Mouse (Mus musculus): ENCODE results near the gene Lrig1. TPM values are rescaled to one million over a fixed set of nuclear protein-coding genes. Genes with fewer than 3 reads are reported as not detected.

Lrig1 gene
- polyA plus RNA-seq, 1 experiment, result not detected

DNA sequence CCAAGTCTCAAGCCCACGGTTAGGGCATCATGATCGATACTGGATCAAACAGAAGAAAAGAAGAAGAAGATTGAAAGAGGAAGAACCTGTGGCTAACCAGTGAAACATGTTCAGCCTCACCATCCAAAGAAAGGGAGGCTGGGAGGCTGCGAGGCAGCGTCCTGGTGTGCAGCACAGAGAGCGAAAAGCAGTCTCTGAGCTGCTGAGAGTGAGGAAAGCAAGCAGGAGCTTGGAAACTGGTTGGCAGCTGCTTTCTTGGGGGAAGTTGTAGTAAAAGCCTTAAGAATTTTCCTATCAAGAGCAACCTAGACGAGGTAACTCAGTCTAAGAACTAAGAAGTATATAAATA is 17.7 kb downstream of the Lrig1 start:
- 47% methylated on average over 6 of the region's 6 CpGs for WGBS
- H3K27ac ChIP-seq (ENCODE audit: insufficient read depth, low read depth, low read length), result no peak overlapping the region

DNA sequence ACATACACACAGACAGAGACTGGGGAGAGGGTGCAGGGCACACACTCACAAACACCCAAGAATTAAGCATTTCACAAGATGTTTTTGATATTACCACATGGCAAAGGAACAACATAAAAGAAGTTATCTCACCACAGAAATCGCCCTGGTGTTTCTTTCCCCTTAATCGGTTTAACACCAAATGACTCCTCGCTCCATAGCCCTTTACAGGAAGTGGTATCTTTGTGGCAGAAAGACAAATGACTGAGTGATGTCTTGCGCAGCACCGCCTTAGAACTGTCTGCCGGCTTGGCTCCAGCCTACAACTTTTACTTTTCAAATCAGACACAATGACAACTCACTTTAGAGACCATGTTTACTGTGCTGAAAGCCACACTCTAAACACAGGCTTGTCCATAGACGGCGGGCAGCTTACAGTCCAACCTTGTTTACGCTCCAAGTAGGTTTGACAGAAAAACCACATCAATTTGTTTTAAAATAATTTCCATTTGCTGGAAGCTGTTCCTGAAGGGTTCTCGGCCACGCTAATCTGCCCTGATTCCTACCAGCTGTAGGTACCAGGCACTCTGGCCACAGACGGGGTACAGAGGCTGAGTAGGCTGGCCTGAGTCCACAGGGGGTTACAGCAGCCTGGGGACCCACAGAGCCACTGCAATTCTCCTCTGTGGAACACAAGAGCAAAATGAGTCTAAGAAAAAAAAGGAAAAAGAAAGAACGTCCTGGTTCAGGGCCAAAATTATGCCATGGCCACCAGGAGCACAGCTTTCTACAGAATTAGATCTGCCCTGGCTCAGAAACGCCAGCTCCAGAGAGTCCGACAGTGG is 18.3 kb downstream of the Lrig1 start:
- peak overlapping the region; percentile 15; the same call in 1 of the 2 replicates for H3K27ac ChIP-seq (ENCODE audit: insufficient read depth, low read depth, low read length)
- 71% methylated on average over 15 of the region's 15 CpGs for WGBS

More for the DNA sequence above, 17.7 kb downstream of the Lrig1 start:
- Histone ChIP-seq H3K4me1 (ENCODE audit: control insufficient read depth, insufficient read depth, low read length) (peaks cover 20% of the 10 kb centered on the region), H3K4me3 (ENCODE audit: insufficient read depth, low read depth, low read length) (no peak overlapping the region)
- no peak for TF ChIP-seq POLR2A (IDR thresholded peaks at IDR 0.05; ENCODE audit: insufficient read depth, low read depth, low read length)
- TF ChIP-seq CTCF (IDR thresholded peaks at IDR 0.05; ENCODE audit: insufficient read depth, low read depth, low read length), result no peak

DNA sequence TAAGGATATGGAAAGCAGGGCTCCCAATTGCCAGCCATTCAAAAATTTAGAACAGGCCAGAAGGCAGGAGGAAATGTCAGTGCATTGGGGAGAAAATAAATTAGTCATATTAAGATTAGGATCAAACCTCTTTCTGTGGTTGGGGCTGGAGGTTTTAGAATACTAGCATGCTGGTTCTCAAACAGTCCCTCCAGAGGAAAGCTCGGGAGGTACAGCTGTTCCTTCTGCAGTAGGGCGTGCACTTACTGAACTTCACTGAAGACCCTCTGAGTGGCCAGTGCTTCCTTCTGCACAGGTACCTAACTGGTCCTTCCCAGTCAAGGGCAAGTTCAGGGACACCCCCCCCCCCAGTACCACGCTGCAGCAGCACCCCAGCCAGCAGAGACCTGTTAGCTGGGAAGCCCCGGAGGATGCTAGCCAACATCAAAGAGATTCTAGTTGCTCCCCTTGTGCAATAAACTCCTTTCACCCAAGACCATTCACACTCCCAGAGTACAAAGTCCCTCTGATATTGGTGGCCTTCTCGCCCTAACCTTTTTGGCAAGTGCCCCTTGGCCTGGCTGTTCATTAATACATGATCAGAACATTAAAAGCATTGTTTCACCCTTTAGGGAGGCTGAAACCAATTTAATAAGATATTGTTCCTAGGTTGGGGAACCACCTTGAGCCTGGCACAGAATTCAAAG is 19.1 kb downstream of the Lrig1 start:
- H3K4me1 ChIP-seq (ENCODE audit: control insufficient read depth, insufficient read depth, low read length), result peaks cover 24% of the 10 kb centered on the region
- 76% methylated on average over 5 of the region's 5 CpGs for WGBS

More for the DNA sequence above, 18.3 kb downstream of the Lrig1 start:
- Histone ChIP-seq H3K4me1 (ENCODE audit: control insufficient read depth, insufficient read depth, low read length) (peaks cover 24% of the 10 kb centered on the region), H3K4me3 (ENCODE audit: insufficient read depth, low read depth, low read length) (no peak overlapping the region)
- no peak for TF ChIP-seq CTCF (IDR thresholded peaks at IDR 0.05; ENCODE audit: insufficient read depth, low read depth, low read length)
- TF ChIP-seq POLR2A (IDR thresholded peaks at IDR 0.05; ENCODE audit: insufficient read depth, low read depth, low read length), result no peak

DNA sequence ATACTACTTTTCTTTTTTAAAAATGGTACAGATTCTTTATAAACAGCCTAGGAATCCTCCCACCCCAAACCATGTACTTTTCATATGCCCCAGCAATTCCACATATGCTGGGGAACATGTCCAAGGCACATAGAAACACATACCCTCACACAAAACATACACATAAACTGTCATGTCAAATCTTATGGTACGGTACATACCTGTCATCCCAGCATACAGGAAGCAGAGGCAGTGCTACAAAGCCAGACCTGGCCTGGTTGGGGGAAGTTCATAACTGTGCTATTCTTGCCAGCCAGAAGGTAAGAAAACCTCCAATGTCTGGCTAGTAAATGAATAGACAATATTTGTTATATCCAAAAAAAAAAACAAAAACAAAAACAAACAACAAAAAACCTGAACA is 20.7 kb downstream of the Lrig1 start:
- TF ChIP-seq CTCF (IDR thresholded peaks at IDR 0.05; ENCODE audit: insufficient read depth, low read depth, low read length) (no peak), POLR2A (IDR thresholded peaks at IDR 0.05; ENCODE audit: insufficient read depth, low read depth, low read length) (no peak)
- 93% methylated on average over 1 of the region's 1 CpGs for WGBS
- Histone ChIP-seq H3K27ac (ENCODE audit: insufficient read depth, low read depth, low read length) (no peak overlapping the region), H3K4me3 (ENCODE audit: insufficient read depth, low read depth, low read length) (no peak overlapping the region), H3K4me1 (ENCODE audit: control insufficient read depth, insufficient read depth, low read length) (peaks cover 22% of the 10 kb centered on the region)

More for the DNA sequence above, 19.1 kb downstream of the Lrig1 start:
- no peak overlapping the region for H3K27ac ChIP-seq (ENCODE audit: insufficient read depth, low read depth, low read length)
- no peak for TF ChIP-seq CTCF (IDR thresholded peaks at IDR 0.05; ENCODE audit: insufficient read depth, low read depth, low read length)
- TF ChIP-seq POLR2A (IDR thresholded peaks at IDR 0.05; ENCODE audit: insufficient read depth, low read depth, low read length), result no peak
- H3K4me3 ChIP-seq (ENCODE audit: insufficient read depth, low read depth, low read length), result no peak overlapping the region

DNA sequence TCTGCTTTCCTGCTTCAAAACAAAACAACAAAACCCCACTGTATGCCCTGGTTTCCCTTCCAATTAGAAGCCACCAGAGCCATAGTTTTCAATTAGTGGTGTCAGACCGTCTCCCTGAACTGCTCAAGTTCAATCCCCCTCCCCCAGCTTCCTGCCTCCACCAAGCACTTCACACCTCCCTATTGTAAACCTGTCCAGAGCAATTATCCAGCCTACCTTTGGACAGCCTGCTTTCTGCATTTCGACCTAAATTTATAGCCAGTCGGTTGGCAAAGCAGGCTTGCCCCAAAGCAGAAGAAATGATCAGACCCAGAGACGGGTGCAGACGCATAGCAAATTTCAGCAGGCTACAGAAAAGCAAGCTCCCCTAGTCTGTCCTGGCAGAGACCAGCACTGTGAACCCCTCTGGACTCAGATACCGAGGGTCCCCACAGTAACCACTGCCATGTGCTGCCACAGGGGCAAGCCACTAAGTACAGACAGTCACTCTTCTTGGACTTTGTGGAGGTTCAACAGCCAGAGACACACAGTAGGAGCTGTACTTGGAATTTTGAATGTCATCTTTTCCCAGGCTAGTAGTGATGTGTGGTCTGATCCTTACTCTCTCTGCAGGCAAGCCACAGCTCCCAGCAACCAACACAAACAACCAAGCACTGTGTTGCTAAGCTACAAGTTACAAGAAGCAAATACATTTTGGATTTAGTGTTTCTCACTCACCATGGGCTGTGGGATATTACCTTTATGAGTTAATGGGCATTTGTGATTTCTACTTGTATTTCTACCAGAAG is 21.4 kb downstream of the Lrig1 start:
- WGBS, result 52% methylated on average over 6 of the region's 6 CpGs
- Histone ChIP-seq H3K27ac (ENCODE audit: insufficient read depth, low read depth, low read length) (no peak overlapping the region), H3K4me1 (ENCODE audit: control insufficient read depth, insufficient read depth, low read length) (peaks cover 18% of the 10 kb centered on the region), H3K4me3 (ENCODE audit: insufficient read depth, low read depth, low read length) (no peak overlapping the region)
- no peak for TF ChIP-seq CTCF (IDR thresholded peaks at IDR 0.05; ENCODE audit: insufficient read depth, low read depth, low read length)
- TF ChIP-seq POLR2A (IDR thresholded peaks at IDR 0.05; ENCODE audit: insufficient read depth, low read depth, low read length), result no peak

DNA sequence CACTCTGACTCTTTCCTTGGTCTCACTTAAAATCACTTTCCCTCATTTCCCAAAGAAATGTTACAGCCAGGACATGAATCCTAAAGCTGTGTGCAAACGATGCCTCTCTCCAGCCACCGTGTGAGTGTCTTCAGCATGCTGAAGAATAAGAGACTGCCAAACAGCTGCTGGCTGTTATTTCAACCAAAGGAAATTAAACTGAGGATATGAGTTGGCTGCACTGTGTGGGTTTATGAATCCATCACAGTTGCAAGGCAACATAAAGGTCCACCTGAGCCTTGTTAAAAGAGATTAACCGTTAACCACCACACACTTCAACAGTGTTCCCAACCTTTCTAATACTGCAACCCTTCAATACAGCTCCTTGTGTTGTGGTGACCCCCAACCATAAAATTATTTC is 22.5 kb downstream of the Lrig1 start:
- H3K4me3 ChIP-seq (ENCODE audit: insufficient read depth, low read depth, low read length), result no peak overlapping the region
- TF ChIP-seq POLR2A (IDR thresholded peaks at IDR 0.05; ENCODE audit: insufficient read depth, low read depth, low read length) (no peak), CTCF (IDR thresholded peaks at IDR 0.05; ENCODE audit: insufficient read depth, low read depth, low read length) (no peak)
- WGBS, result 40% methylated on average over 3 of the region's 3 CpGs
- H3K27ac ChIP-seq (ENCODE audit: insufficient read depth, low read depth, low read length), result no peak overlapping the region
- peaks cover 16% of the 10 kb centered on the region for H3K4me1 ChIP-seq (ENCODE audit: control insufficient read depth, insufficient read depth, low read length)

DNA sequence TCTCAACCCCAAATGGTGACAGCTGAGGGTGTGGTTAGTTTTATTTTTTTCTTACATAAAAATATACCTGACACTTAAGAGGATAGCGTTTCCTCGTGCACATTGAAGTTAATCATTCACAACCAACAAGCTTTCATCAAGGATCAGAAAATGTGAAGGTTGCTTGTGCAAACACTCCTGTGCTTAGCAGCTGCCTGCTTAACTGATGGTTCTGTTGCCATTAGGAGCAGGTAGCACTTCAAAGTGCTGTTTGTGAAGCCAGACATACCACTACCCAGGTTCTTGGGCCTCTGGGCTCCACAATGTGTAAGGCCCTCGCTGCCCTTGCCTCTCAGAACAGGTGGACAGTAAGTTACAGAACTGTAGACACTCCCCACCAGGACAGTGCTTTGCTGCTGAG is 23.1 kb downstream of the Lrig1 start:
- Histone ChIP-seq H3K4me3 (ENCODE audit: insufficient read depth, low read depth, low read length) (no peak overlapping the region), H3K4me1 (ENCODE audit: control insufficient read depth, insufficient read depth, low read length) (peaks cover 11% of the 10 kb centered on the region), H3K27ac (ENCODE audit: insufficient read depth, low read depth, low read length) (no peak overlapping the region)
- no peak for TF ChIP-seq POLR2A (IDR thresholded peaks at IDR 0.05; ENCODE audit: insufficient read depth, low read depth, low read length)
- TF ChIP-seq CTCF (IDR thresholded peaks at IDR 0.05; ENCODE audit: insufficient read depth, low read depth, low read length), result no peak
- WGBS, result 82% methylated on average over 3 of the region's 3 CpGs

DNA sequence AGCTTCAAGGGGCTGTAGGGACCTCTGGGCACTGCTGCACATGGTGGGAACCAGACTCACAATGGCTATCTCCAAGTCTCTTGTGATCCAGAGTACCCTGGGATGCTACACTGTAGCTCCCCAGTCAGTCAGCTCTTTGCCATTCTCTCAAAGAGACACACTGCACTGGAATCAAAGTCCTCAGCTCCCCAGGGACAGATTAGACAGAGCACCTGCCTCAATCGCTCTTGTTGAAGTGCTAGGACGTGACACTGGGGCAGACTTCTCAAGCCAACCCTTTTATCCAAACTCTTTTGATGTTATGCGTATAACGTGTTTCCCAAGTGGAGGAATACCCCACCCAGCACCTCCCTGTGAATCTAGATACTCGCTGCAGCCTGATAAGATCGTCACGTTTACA is 23.7 kb downstream of the Lrig1 start:
- H3K4me3 ChIP-seq (ENCODE audit: insufficient read depth, low read depth, low read length), result no peak overlapping the region
- H3K27ac ChIP-seq (ENCODE audit: insufficient read depth, low read depth, low read length), result no peak overlapping the region
- WGBS, result 84% methylated on average over 7 of the region's 7 CpGs
- TF ChIP-seq POLR2A (IDR thresholded peaks at IDR 0.05; ENCODE audit: insufficient read depth, low read depth, low read length) (no peak), CTCF (IDR thresholded peaks at IDR 0.05; ENCODE audit: insufficient read depth, low read depth, low read length) (no peak)
- H3K4me1 ChIP-seq (ENCODE audit: control insufficient read depth, insufficient read depth, low read length), result peaks cover 10% of the 10 kb centered on the region
